Mouse (Mus musculus) cerebellum, adult 2 months (tissue): Measurements from ENCODE around the gene Clba1.

Experiments used
- CTCF ChIP-seq: fragments of 200-500 bp; IDR thresholded peaks from 2 replicates; pipeline ENCODE4 v1.5.1; 2011; ENCODE audit warnings: low read depth, mild to moderate bottlenecking, control low read depth, low read length, moderate library complexity, borderline replicate concordance; ENCODE audit not compliant: insufficient read depth
- POLR2A ChIP-seq: fragments of 200-500 bp; IDR thresholded peaks from 2 replicates; pipeline ENCODE4 v1.6.1; 2011; ENCODE audit warnings: low read length, control low read depth, borderline replicate concordance; ENCODE audit not compliant: insufficient read depth

DNA sequence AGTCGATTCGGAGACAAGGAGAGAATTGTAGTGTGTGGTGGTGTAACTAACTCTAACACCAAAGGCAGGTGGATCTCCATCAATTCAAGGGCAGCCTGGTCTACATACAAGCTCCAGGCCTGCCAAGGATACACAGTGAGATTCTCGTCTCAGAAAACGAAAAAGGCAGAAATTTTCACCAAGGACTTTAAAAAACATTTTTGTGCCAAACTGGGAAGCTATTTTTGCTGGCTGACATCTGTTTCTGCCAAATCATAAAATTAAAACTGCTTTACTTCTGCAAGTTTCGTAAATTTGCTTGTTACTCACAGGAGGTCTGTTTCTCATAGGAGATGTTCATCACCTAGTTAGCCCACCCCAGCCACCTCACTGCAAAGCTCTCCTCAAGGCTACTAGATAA is 17.2 kb downstream of the Clba1 start:
- no peak for TF ChIP-seq POLR2A
- TF ChIP-seq CTCF, result no peak
